Mouse (Mus musculus) small intestine, adult 2 months (tissue): Measurements from ENCODE around the gene Kdm6b.
"Not testable (repeated sequence)": the region's sequence is repeated elsewhere in the genome, so short reads cannot be mapped to it uniquely, and the experiment has no call there.

Experiments
- CTCF ChIP-seq: fragments of 200-500 bp; IDR thresholded peaks from 2 replicates; pipeline ENCODE4 v1.5.1; 2012; ENCODE audit warnings: low read depth, mild to moderate bottlenecking, control low read depth, inconsistent platforms, low read length, moderate library complexity, mixed read lengths; ENCODE audit not compliant: insufficient replicate concordance, insufficient read length; ENCODE audit errors: extremely low read depth
- POLR2A ChIP-seq: fragments of 200-500 bp; IDR thresholded peaks from 2 replicates; pipeline ENCODE4 v1.6.1; 2012; ENCODE audit warnings: low read depth, mild to moderate bottlenecking, control low read depth, inconsistent platforms, low read length, moderate library complexity

DNA sequence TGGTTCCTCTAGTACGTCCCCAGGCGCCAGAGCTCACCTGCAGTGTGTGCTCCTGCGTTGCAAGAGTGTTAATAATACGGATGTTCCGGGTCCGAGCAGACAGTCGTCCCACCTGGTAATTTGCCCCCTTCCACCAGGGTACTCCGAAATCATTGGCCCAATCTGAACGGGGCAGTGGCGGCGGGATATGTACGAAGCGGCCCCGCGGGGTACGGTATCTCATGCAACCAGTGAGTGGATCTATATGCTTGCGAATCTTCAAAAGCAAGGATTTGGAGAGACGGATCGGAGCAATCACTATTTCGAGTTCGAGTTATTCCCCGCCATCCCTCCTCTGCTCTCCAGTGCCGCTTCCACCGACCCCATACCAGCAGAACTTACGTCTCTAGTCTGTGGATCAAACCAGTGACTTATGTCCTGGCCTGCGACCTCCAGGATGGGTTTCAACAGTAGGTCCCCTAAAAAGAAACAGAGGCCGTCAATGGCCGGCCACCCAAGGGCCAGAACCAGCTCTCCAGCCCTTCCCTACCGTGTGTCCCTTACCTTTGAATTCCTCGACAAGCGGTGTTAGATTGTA, 18.8 kb downstream of the Kdm6b start:
- TF ChIP-seq CTCF, POLR2A: not testable (repeated sequence)
